Mouse (Mus musculus) left cerebral cortex, adult 18-20 months (tissue): Measurements from ENCODE around the gene Cox8a. TPM values are rescaled to one million over a fixed set of nuclear protein-coding genes. Genes with fewer than 3 reads are reported as not detected.
A peak's percentile ranks its signal among the peaks of the same experiment; 100 is the strongest.

Experiments used
- DNase-seq, 2 experiments: peaks; one replicate each; pipeline ENCODE4 v3.0.0; 2021 to 2022; ENCODE audit warnings: low spot score in 2 of 2, mixed read lengths in 1 of 2
- total RNA-seq, 2 experiments: library from RNA; stranded (reverse); gene quantifications; 2 replicates each; pipeline ENCODE4 v1.2.3; 2021

The Cox8a gene
- total RNA-seq, 2 experiments from 2014 or later, result 906 to 1,040 TPM

DNA sequence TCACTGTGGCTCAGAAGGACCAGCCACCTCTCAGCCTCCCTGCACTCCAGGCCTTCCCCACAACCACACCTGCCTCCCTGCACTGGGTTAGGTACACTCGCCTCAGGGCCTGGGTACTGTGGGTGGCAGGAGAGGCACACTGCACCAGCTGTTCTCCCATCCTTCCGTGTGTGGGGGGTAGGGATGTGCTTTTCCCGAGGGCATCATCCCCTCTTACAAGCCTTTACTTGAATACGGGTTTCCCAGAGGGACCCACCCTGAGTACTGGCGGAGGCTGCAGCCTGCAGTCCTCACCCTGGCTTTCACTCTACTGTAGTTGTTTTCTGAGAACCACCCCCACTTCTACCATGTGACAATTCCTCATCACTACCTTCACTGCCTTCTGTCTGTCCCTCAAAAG is 30.3 kb downstream of the Cox8a start:
- no peak for DNase-seq

DNA sequence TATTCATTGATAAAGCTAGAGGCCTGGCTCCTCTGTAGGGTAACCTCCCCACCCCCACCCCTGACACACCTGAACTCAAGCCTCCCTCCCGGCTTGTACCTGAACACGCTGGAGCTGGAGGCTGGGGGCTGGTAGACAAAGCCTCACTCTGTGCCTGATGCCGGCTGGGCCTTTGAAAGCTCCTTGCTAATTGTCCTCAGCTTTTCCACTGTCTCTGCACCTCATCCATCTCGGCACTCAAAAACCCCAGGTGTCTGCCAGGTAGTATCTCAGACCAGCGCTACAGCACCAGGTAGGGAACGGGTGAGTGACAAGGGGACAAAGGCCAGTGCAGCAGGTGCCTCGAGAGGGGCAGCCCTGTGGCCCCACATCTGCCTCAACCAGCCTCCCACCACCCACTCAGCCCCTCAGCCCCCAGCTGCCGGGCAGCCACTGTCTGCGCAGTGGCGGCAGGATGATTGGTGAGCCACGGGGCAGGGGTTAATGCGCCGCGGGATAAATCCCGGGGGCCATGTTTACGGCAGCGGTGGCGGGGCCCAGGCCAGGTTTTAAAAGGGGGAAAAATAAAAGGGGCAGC is 31.6 kb downstream of the Cox8a start:
- no peak for DNase-seq

DNA sequence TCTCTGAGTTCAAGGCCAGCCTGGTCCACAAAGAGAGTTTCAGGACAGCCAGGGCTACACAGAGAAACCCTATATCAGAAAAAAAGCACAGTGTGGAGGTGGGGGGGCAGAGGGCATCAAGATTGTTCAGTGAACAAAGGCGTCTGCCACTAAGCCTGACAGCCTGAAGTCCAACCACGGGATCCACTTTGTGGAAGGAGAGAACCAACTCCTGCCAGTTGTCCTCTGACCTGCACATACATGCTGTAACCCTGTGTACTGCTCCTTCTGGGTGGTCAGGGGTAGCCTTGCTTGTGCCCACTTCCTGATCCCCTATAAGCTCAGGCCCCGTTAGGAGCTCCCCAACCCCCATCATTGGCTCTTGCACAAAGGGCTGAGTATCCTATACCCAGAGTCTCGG is 32.4 kb downstream of the Cox8a start:
- DNase-seq, result no peak

DNA sequence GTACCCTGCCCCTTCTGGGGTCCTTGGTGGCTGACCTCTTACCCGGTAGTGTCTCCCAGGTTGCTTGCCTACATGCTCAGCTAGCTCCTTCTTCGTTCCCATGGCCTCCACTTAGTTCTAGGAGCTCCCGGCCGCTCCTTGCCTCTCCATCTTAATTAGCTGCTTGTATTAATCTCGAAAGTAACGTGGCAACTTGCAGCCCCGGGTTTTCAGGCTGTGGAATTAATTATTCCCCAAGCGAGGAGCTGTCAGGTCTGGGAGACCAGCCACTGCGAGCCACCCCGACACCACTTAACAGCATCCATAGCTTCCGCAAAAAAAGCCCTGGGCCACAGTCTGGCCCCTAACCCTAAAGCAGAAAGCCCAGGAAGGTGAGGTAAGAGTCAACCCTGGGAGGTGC is 34.0 kb downstream of the Cox8a start:
- no peak for DNase-seq

- peak; percentile 58 to 60 for DNase-seq
Observed at GRCm38 (mm10) chr19:7182273-7182949, 35.0 kb downstream of the Cox8a start.

GRCm38 (mm10) chr19:7181496-7181895 is 35.9 kb downstream of the Cox8a start:
- DNase-seq, result no peak

DNA sequence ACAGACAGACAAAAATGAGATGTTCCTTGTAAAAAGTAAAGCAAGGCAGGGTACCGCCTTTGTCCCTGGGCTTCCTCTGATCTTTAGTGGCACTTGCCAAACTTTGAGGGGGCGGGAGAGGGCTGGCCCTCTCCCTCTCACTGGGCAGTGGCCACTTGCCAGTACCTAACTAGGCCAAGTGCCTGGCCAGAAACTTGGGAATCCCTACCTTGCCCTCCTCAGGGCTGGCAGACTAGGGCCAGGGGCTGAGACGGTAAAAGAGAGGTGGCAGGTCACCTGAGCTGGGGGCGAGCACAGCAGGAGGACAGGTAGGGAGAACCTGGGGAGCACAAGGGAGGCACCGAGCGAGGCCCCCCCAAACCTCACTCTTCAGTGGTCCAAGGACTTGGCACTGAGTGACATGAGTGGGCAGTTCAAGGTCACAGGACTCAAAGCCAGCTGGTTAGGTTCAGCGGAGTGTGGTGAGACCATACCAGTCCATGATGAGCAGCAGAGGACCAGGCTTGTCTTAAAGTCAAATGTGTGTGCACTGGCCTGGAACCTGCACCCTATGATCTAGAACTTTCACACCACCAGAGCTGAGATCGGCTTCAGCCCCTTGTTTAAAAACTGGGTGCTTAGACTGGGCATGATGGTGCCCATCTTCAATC is 36.5 kb downstream of the Cox8a start:
- DNase-seq, result no peak

DNA sequence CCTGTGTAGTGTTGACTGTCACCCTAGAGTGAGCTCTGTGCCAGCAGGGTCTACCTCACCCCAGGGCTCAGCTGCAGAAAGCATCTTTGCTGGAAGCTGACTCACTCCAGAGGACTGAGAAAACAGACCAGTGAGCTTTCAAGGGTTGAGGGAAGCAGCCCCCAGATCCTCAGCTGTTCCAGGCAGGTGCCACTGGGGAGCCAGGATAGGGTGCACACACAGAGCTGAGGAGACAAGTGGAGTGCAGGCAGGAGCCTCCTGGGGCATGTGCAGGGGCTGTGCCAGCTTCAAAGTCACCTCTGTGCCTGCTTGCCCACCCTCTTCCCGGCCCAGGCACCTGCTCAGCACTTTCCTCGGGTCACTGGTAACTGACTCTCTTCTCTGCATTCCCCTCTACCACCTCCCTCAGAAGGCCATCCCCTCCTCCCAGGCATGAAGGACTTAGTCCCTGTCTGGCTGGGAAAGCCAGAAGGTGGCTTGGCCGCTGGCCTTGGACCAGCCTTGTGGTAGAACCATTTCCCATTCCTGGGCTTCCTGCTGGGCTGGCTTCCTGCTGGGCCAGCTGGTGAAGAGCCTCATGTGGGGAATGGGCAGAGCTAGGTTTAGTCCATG is 38.5 kb downstream of the Cox8a start:
- DNase-seq, result no peak

DNA sequence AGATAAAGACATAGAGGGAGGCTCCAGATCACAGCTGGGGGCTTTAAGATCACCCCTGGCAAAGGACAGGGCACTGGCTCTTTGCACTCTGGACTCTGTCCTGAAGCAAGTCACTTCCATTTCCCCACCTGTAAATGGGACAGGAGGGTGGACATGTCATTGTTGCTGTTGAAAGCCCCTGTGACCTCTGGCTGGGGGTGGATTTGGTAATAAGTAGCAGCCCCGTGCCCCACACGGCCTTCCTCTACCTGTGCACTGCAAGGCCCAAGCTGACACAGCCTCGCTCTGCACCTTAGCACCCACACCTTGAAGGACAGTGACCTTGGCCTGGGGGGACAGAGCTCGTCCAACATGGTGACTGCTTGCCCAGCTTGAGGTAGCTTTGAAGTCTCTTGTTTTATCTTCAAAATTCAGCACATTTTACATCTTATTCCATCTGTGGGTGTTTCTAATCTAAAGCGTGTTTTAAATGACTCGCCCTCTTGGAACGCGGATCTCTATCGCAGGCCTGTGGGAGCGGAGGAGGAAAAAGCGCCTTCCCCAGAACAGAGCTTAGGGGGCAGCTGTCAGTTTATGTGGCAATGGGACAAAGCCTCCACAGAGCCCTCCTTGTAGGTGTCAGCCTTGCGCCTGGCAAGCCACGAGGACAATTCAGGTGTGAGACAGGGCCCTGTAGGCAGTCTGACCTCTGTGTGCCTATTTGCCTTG is 39.5 kb downstream of the Cox8a start:
- DNase-seq, result no peak

- DNase-seq, result no peak
Observed at GRCm38 (mm10) chr19:7176041-7176696, 41.2 kb downstream of the Cox8a start.

DNA sequence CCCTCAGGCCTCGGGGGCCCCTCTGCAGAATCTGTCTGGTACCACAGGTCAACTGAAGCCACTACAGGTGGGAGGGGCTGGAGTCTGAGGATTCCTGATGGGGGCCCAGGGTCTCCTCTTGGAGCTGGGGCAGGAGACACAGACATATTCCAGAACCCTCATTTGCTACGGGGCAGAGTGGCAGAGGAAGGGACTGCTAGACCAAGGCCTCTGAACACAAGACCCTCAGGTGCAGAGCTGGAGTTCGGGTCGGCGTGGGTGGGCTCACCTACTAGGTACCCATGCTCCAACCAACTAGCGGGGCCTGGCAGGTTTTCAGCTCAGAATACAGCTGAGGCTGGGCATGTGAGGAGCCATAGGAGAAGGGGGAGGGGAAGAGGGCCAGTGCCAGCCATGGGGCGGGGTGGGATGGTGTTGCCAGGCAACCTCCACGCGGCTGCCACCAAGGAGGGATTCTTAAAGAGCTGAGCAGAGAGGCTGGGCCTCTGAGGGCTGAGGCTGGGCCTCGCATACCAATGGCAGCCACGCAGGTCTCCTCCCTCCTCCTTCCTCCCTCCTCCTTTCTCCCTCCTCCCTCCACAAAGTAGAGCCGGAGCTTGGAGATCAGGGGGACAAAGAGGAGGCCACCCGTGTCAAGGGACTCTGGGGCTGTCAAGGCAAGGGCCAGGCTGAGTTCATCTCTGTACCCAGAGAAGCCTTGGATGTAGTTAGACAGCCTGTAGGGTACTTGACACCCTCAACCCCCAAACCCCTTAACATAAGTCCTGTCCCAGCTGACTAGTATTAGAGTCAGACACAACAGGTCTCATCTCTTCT is 45.2 kb downstream of the Cox8a start:
- peak; percentile 49 to 69 for DNase-seq

DNA sequence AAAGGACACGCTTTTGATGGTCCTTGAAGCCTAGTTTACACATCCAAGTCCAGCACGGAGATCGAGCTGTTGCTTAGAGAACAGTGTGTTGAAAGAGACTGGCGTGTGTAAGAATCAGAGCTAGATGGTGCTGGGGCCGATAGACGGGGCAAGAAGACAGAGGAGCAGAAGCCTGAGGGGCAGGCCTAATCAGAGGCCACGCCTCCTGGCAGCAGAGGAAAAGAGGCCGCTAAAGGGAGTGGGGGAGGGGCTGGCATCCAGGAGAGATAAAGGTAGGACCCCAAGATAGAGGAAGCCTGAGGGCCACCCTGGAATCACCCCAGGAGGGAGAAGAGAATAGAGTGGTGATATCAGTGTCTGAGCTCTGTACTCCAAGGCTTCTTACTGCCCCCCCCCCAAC is 46.0 kb downstream of the Cox8a start:
- DNase-seq, result no peak

- no peak for DNase-seq
Observed at GRCm38 (mm10) chr19:7170916-7171315, 46.5 kb downstream of the Cox8a start.

DNA sequence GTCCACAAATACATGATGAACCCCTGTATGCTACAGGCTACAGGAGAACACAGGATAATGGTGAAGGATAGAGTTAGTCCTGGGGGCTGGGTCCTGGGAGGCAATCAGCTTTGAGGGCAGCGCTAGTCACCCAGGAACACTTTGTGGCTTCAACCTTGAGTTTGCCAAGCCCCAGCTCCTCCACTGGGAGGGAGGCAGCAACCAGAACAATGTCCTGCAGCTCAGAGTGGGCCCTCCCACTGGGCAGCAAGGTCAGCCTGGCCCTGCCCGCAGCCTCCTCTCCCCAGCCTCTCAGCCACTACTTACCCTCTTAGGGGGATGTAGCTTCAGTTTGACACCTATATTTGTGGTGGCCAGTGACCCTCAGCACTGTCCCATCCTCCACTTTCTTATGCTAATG is 49.0 kb downstream of the Cox8a start:
- no peak for DNase-seq

DNA sequence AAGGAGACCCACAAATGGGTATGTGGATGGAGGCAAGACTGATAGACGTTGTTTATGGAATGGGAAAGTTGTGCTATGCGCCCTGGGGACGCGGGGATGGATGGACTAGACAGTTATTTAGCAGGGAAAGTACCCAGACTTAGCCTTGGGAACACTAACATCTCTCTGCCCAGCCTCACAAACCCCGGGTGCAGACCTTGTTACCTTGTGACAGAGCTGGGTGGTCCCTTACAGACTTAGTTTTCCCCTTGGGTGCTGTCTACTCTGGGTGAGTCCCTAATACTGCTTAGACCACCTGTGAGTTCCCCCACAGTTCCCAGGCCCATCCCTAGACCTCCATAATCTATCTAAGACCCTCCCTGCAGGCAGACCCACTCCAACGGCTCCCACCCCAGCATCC is 50.6 kb downstream of the Cox8a start:
- DNase-seq, result no peak

GRCm38 (mm10) chr19:7166200-7166711 is 51.2 kb downstream of the Cox8a start:
- no peak for DNase-seq

- peak; percentile 39 to 43 for DNase-seq
Observed at GRCm38 (mm10) chr19:7165509-7166199, 51.8 kb downstream of the Cox8a start.
